Mouse (Mus musculus) liver, adult 2 months (tissue): Measurements from ENCODE around the gene Sap30bp. TPM values are rescaled to one million over a fixed set of nuclear protein-coding genes. Genes with fewer than 3 reads are reported as not detected.

Source experiments
- DNase-seq: peaks from one replicate; pipeline ENCODE4 v3.0.0-alpha.2; 2011; ENCODE audit warnings: low read depth, low spot score; ENCODE audit errors: extremely low read depth
- H3K27ac ChIP-seq: fragments of 200-500 bp; replicated peaks from 2 replicates; pipeline ENCODE4 v1.5.1; 2012; ENCODE audit warnings: low read depth, mild to moderate bottlenecking, control low read depth, inconsistent platforms, low read length; ENCODE audit not compliant: insufficient read depth
- H3K27me3 ChIP-seq: fragments of 200-500 bp; 2 replicates; pipeline ENCODE4 v1.6.1; 2012; ENCODE audit warnings: mild to moderate bottlenecking, moderate library complexity, low read length, inconsistent platforms; ENCODE audit not compliant: control insufficient read depth, insufficient read depth
- H3K36me3 ChIP-seq: fragments of 200-500 bp; 2 replicates; pipeline ENCODE4 v1.6.1; 2012; ENCODE audit warnings: low read length, inconsistent platforms; ENCODE audit not compliant: control insufficient read depth, insufficient read depth
- H3K4me1 ChIP-seq: fragments of 200-500 bp; 2 replicates; pipeline ENCODE4 v1.6.1; 2011; ENCODE audit warnings: low read length; ENCODE audit not compliant: control insufficient read depth, insufficient read depth
- H3K4me3 ChIP-seq: fragments of 200-500 bp; 2 replicates; pipeline ENCODE4 v1.5.1; 2011; ENCODE audit warnings: low read depth, mild to moderate bottlenecking, control low read depth, low read length, moderate library complexity; ENCODE audit not compliant: insufficient read depth
- H3K79me2 ChIP-seq: fragments of 200-500 bp; 2 replicates; pipeline ENCODE4 v1.6.1; 2012; ENCODE audit warnings: inconsistent platforms, mild to moderate bottlenecking, low read length, moderate library complexity; ENCODE audit not compliant: control insufficient read depth, insufficient read depth
- H3K9ac ChIP-seq: fragments of 200-500 bp; 2 replicates; pipeline ENCODE4 v1.6.1; 2012; ENCODE audit warnings: low read depth, mild to moderate bottlenecking, control low read depth, inconsistent platforms, low read length
- CTCF ChIP-seq: fragments of 200-500 bp; IDR thresholded peaks from 2 replicates; pipeline ENCODE4 v1.5.1; 2011; ENCODE audit warnings: low read depth, low read length, control low read depth
- POLR2A ChIP-seq: fragments of 200-500 bp; IDR thresholded peaks from 2 replicates; pipeline ENCODE4 v1.6.1; 2011; ENCODE audit warnings: low read length, control low read depth; ENCODE audit not compliant: insufficient read depth; ENCODE audit errors: extremely low read depth
- WGBS: fragments of 180-500 bp; shearing (Covaris S2); methylation state at CpG from one replicate; pipeline ENCODE4 v1.1.7; 2018; 5-methylcytosine and 5-hydroxymethylcytosine counted together
- polyA plus RNA-seq: library from polyadenylated mRNA; depleted of rRNA; stranded (reverse); fragments of >200 nt; gene quantifications from 2 replicates; pipeline ENCODE4 v1.2.3, GENCODE M21; 2012
- total RNA-seq: library from RNA; depleted of rRNA; stranded (reverse); fragments of >200 nt; gene quantifications from 2 replicates; pipeline ENCODE4 v1.2.3, GENCODE M21; 2014

Sap30bp gene
- total and polyA plus RNA-seq, 2 experiments = 12.7 to 16.0 TPM

GRCm38 (mm10) chr11:115899486-115900266 is 33.4 kb upstream of the Sap30bp start, which contains the start of gene Smim5:
Gene Smim5, plus strand, starts transcription at chr11:115899966.
- Histone ChIP-seq H3K4me3 (no peak within 1 kb of the TSS), H3K79me2 (no peaks in the 10 kb centered on the region), H3K4me1 (0 out of 2 replicates have a peak, but pooled peaks cover 1% of the 10 kb centered on the region), H3K27ac (no peak within 1 kb of the TSS), H3K27me3 (no peaks in the 10 kb centered on the region), H3K9ac (no peak within 1 kb of the TSS), H3K36me3 (no peaks in the 10 kb centered on the region)
- WGBS = 66% methylated on average over 16 of the region's 16 CpGs
- DNase-seq = no peak
- TF ChIP-seq POLR2A (no peak), CTCF (no peak)

- WGBS = 81% methylated on average over 8 of the region's 8 CpGs
- Histone ChIP-seq H3K27me3 (no peaks in the 10 kb centered on the region), H3K79me2 (no peaks in the 10 kb centered on the region), H3K27ac (no peak overlapping the region), H3K36me3 (no peaks in the 10 kb centered on the region), H3K4me1 (0 out of 2 replicates have a peak, but pooled peaks cover 1% of the 10 kb centered on the region), H3K4me3 (no peak overlapping the region), H3K9ac (no peak overlapping the region)
- TF ChIP-seq CTCF (no peak), POLR2A (no peak)
- no peak for DNase-seq
Measured at GRCm38 (mm10) chr11:115900561-115901337, 32.3 kb upstream of the Sap30bp start.

- 95% methylated on average over 9 of the region's 9 CpGs for WGBS
- 0 out of 2 replicates have a peak, but pooled peaks cover 1% of the 10 kb centered on the region for H3K4me1 ChIP-seq
- no peaks in the 10 kb centered on the region for H3K79me2 ChIP-seq
- H3K27me3 ChIP-seq = no peaks in the 10 kb centered on the region
- H3K27ac ChIP-seq = no peak overlapping the region
- no peak overlapping the region for H3K9ac ChIP-seq
- TF ChIP-seq POLR2A (no peak), CTCF (no peak)
- no peaks in the 10 kb centered on the region for H3K36me3 ChIP-seq
- H3K4me3 ChIP-seq = no peak overlapping the region
- DNase-seq = no peak
Measured at GRCm38 (mm10) chr11:115901338-115902161, 31.5 kb upstream of the Sap30bp start.

GRCm38 (mm10) chr11:115902177-115902576 is 30.9 kb upstream of the Sap30bp start:
- 87% methylated on average over 5 of the region's 5 CpGs for WGBS
- Histone ChIP-seq H3K27me3 (no peaks in the 10 kb centered on the region), H3K79me2 (no peaks in the 10 kb centered on the region), H3K4me1 (0 out of 2 replicates have a peak, but pooled peaks cover 1% of the 10 kb centered on the region), H3K9ac (no peak overlapping the region), H3K36me3 (no peaks in the 10 kb centered on the region), H3K4me3 (no peak overlapping the region), H3K27ac (no peak overlapping the region)
- TF ChIP-seq CTCF (no peak), POLR2A (no peak)
- no peak for DNase-seq

GRCm38 (mm10) chr11:115902831-115903230 is 30.3 kb upstream of the Sap30bp start:
- Histone ChIP-seq H3K4me1 (0 out of 2 replicates have a peak, but pooled peaks cover 1% of the 10 kb centered on the region), H3K9ac (no peak overlapping the region), H3K36me3 (no peaks in the 10 kb centered on the region), H3K4me3 (no peak overlapping the region), H3K27ac (no peak overlapping the region), H3K79me2 (no peaks in the 10 kb centered on the region), H3K27me3 (no peaks in the 10 kb centered on the region)
- WGBS = 72% methylated on average over 1 of the region's 1 CpGs
- TF ChIP-seq CTCF (no peak), POLR2A (no peak)
- no peak for DNase-seq
